Mouse (Mus musculus): ENCODE results near the gene Ooep. TPM values are rescaled to one million over a fixed set of nuclear protein-coding genes. Genes with fewer than 3 reads are reported as not detected.
"Not testable (repeated sequence)": the region's sequence is repeated elsewhere in the genome, so short reads cannot be mapped to it uniquely, and the experiment has no call there.

Gene Ooep
- polyA plus RNA-seq, 1 experiment from 2014 or later = 3.1 TPM

DNA sequence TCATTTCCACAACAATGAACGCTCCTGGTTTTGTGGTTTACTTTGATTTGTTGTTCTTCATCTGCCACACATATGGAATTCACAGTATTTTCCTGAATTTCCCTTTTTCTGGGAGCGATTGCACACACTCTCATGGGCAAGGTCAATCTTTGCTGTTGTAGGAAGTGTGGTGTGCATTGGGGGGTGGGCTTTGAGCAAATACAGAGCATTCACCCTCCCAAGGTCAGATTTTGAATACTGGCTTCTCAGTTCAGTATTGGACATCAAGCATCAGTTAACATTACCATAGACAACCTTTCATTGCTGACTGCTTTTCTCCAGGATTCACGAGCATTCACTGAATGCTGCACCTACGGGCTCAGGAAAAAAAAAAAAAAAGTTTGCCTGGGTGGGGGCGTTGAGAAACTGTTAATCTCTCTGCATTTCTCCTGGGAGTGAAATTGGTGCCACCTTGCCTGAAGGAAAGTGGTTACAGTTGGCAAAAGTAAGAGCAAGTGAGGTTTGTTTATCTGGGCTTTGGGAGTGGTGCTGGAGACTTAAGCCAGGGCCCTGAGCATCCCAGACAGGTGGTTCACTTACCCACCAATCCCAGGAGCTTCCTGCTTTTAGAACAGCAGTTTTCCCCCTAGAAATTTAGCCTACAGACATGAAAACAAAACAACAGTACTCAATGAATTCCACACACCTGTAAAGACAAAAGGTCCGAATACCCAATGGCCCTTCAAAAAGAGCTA lies 18.6 kb downstream of the Ooep start:
- 0 out of 2 replicates have a peak, but pooled peaks cover 3% of the 10 kb centered on the region for H3K4me1 ChIP-seq (replicated peaks; ENCODE audit: control insufficient read depth, insufficient read depth, low read length)
- no peak overlapping the region for H3K9ac ChIP-seq (ENCODE audit: low read length)
- H3K27me3 ChIP-seq (ENCODE audit: control insufficient read depth, insufficient read depth, low read depth, low read length) = no peaks in the 10 kb centered on the region
- no peaks in the 10 kb centered on the region for H3K36me3 ChIP-seq (ENCODE audit: control insufficient read depth, insufficient read depth, low read length)
- no peaks in the 10 kb centered on the region for H3K9me3 ChIP-seq (ENCODE audit: control insufficient read depth, low read length)
- ATAC-seq (ENCODE audit: low read depth) = no peak
- no peak overlapping the region for H3K4me3 ChIP-seq (ENCODE audit: low read length)
- H3K4me2 ChIP-seq (ENCODE audit: low read depth, low read length) = no peak overlapping the region
- no peak overlapping the region for H3K27ac ChIP-seq (ENCODE audit: low read length)
- 77% methylated on average over 6 of the region's 6 CpGs for WGBS

DNA sequence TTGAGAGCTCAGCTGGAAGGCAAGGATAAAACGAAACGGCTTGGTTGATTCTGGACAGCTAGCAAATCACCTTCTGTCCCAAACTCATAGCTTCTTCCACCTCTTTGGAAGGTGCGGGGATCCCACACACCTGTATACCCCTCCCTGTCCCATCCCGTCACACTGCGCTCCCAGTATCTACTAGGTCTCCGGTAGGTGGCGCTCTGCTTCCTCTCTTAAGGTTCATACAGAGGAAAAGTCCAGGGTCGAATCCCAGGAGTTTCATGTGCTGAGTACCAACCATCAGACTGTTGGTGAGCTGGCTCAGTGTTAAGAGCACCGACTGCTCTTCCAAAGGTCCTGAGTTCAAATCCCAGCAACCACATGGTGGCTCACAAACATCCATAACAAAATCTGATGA lies 20.5 kb downstream of the Ooep start:
- peak; percentile 60; the same call in 1 of the 2 replicates for ATAC-seq (ENCODE audit: low read depth)
- no peak overlapping the region for H3K4me3 ChIP-seq (ENCODE audit: low read length)
- H3K4me1 ChIP-seq (replicated peaks; ENCODE audit: control insufficient read depth, insufficient read depth, low read length) = 0 out of 2 replicates have a peak, but pooled peaks cover under 1% of the 10 kb centered on the region
- no peaks in the 10 kb centered on the region for H3K27me3 ChIP-seq (ENCODE audit: control insufficient read depth, insufficient read depth, low read depth, low read length)
- H3K9me3 ChIP-seq (ENCODE audit: control insufficient read depth, low read length) = no peaks in the 10 kb centered on the region
- H3K4me2 ChIP-seq (ENCODE audit: low read depth, low read length) = no peak overlapping the region
- no peaks in the 10 kb centered on the region for H3K36me3 ChIP-seq (ENCODE audit: control insufficient read depth, insufficient read depth, low read length)
- no peak overlapping the region for H3K27ac ChIP-seq (ENCODE audit: low read length)
- H3K9ac ChIP-seq (ENCODE audit: low read length) = no peak overlapping the region
- WGBS = 12% methylated on average over 9 of the region's 9 CpGs

DNA sequence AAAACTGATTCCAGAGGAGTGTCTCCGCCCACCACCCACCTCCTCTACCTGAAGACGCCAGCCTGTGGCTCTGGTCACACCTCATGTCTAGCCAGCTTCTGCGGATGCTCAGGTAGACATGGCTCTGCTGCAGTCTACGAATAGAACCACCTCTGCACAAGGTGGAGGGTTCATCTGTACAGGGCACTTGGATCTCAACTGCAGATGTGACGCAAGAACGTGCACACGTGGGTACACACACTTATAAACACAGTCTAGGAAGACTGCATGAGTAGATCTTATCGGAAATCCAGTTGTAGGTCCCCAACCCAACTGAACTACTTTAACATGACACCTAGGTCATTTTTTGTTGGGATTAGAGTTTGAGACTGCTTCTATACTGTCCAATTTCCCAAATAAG lies 22.9 kb downstream of the Ooep start, which contains the start of gene Gsta2:
TSS of gene Gsta2 (minus strand) at position 178 of the 400 bp plus-strand sequence.
- no peak within 1 kb of the TSS for H3K27ac ChIP-seq (ENCODE audit: low read length)
- H3K36me3 ChIP-seq (ENCODE audit: control insufficient read depth, insufficient read depth, low read length) = no peaks in the 10 kb centered on the region
- no peak within 1 kb of the TSS for H3K9ac ChIP-seq (ENCODE audit: low read length)
- H3K4me2 ChIP-seq (ENCODE audit: low read depth, low read length) = no peak within 1 kb of the TSS
- no peaks in the 10 kb centered on the region for H3K4me1 ChIP-seq (replicated peaks; ENCODE audit: control insufficient read depth, insufficient read depth, low read length)
- 85% methylated on average over 8 of the region's 8 CpGs for WGBS
- H3K4me3 ChIP-seq (ENCODE audit: low read length) = no peak within 1 kb of the TSS
- ATAC-seq (ENCODE audit: low read depth) = no peak
- no peaks in the 10 kb centered on the region for H3K9me3 ChIP-seq (ENCODE audit: control insufficient read depth, low read length)
- no peaks in the 10 kb centered on the region for H3K27me3 ChIP-seq (ENCODE audit: control insufficient read depth, insufficient read depth, low read depth, low read length)

DNA sequence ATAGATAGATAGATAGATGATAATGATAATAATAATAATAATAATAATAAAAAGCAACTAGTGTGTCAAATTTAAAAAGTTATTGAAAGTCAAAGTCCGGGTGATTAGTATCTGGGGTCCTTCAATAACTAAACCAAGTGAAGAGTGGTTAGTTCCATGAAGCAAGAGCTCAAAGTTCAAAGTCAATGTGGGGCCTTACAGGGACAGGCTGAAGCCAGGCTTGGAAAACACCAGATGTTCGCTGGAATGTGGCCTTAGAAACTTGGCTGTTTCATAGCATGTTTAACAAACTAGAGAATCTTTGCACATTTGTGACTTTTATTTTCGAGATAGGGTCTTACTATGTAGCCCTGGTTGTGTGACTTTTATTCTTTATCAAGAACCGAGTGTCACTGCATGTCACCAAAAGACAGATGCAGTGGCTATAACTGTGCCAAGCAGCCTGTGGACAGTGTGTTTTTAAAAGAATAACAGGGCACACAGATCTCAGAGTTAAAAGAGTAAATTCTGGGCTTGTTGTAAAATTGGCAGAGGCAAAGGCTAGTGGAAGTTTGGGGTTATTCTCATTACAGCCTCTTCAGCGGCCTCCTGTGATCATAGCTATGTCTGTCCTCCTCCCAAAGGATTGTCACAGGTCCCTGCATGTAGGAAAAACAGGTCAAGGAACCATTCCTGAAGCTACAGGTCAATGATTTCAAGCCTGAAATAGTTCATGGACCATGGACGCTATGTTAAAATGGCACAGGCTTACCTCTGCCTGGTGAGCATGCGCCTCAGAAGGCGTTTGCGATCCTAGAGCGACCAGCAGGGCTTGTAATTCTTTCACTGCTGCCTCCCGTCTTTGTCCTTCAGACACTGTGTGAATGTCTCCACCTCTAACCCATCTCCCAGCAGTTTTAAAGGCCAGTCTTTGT lies 23.6 kb downstream of the Ooep start:
- no peak for ATAC-seq (ENCODE audit: low read depth)
- Histone ChIP-seq H3K4me1 (replicated peaks; ENCODE audit: control insufficient read depth, insufficient read depth, low read length) (no peaks in the 10 kb centered on the region), H3K36me3 (ENCODE audit: control insufficient read depth, insufficient read depth, low read length) (no peaks in the 10 kb centered on the region), H3K9me3 (ENCODE audit: control insufficient read depth, low read length) (no peaks in the 10 kb centered on the region), H3K4me3 (ENCODE audit: low read length) (no peak overlapping the region), H3K27me3 (ENCODE audit: control insufficient read depth, insufficient read depth, low read depth, low read length) (no peaks in the 10 kb centered on the region), H3K4me2 (ENCODE audit: low read depth, low read length) (no peak overlapping the region), H3K9ac (ENCODE audit: low read length) (no peak overlapping the region), H3K27ac (ENCODE audit: low read length) (no peak overlapping the region)
- 71% methylated on average over 11 of the region's 11 CpGs for WGBS

DNA sequence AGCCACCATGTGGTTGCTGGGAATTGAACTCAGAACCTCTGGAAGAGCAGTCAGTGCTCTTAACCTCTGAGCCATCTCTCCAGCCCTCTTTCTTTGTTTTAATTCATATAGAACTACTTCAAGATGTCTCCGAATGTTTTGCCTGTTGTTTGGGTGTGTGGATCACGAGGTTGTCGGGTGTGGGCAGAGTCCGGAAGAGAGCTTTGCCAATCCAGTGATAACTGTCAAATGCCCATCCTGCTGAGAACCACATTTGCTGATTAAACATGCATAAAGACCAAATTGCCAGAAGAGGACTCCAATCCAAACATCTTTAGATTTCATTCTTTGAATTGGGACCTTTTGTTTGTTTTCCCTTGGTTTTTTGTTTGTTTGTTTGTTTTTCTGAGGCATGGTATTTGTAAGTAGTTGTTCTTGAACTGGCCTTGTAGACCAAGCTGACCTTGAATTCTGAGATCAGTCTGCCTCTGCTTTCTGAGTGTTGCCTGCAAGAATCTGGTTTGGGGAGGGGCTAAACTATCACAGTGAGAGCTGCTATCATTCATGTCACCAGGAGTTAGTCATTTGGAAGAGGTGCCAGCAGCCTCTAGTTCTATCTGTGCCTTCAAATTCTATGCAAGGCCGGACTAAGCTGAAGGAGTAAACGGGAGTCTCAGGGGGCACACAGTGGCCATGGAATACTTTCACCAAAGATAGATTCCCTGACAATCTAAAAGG lies 26.9 kb downstream of the Ooep start:
- Histone ChIP-seq H3K4me1 (replicated peaks; ENCODE audit: control insufficient read depth, insufficient read depth, low read length) (no peaks in the 10 kb centered on the region), H3K4me2 (ENCODE audit: low read depth, low read length) (no peak overlapping the region), H3K9ac (ENCODE audit: low read length) (no peak overlapping the region), H3K27me3 (ENCODE audit: control insufficient read depth, insufficient read depth, low read depth, low read length) (no peaks in the 10 kb centered on the region), H3K27ac (ENCODE audit: low read length) (no peak overlapping the region), H3K4me3 (ENCODE audit: low read length) (no peak overlapping the region), H3K9me3 (ENCODE audit: control insufficient read depth, low read length) (no peaks in the 10 kb centered on the region), H3K36me3 (ENCODE audit: control insufficient read depth, insufficient read depth, low read length) (no peaks in the 10 kb centered on the region)
- ATAC-seq (ENCODE audit: low read depth) = no peak
- 78% methylated on average over 6 of the region's 6 CpGs for WGBS

DNA sequence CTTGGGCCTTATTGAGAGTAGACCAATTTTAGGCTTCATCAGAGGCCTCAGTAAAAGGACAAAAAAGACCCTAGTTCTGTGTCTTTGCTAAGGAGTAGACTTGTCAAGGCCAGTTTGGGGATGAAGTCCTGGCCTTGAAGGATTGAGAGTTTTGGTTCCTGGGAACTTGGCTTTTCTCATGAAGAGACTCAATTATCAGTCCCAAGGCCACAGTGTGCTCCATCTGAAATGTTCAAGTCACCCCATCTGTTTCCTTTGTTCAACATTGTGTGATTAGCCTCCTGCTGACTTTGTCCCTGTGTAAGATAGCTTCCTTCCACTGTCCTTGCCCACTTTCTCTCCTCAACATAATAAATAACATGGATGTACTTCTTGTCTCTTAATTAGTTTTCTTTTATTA lies 28.5 kb downstream of the Ooep start:
- not testable (repeated sequence) for H3K4me1 ChIP-seq (replicated peaks; ENCODE audit: control insufficient read depth, insufficient read depth, low read length); H3K27ac ChIP-seq (ENCODE audit: low read length); H3K9ac ChIP-seq (ENCODE audit: low read length); H3K27me3 ChIP-seq (ENCODE audit: control insufficient read depth, insufficient read depth, low read depth, low read length); H3K4me2 ChIP-seq (ENCODE audit: low read depth, low read length); ATAC-seq (ENCODE audit: low read depth); H3K4me3 ChIP-seq (ENCODE audit: low read length); H3K9me3 ChIP-seq (ENCODE audit: control insufficient read depth, low read length); H3K36me3 ChIP-seq (ENCODE audit: control insufficient read depth, insufficient read depth, low read length)

DNA sequence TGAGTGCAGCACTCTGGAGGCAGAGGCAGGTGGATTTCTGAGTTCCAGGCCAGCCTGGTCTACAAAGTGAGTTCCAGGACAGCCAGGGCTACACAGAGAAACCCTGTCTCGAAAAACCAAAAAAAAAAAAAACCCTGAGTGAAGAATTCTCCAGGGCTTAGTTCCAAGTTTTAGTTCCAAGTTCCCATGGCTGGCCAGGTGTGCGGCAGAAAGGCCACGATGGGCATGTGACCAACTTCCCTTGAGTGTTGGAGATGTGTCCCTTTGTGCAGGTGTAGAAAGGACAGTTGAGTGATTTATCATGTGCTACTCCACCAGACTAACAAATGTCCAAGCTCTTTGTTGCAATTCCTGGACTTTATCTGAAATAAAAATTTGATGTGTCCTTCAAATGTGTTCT lies 29.4 kb downstream of the Ooep start:
- not testable (repeated sequence) for H3K27ac ChIP-seq (ENCODE audit: low read length); H3K4me2 ChIP-seq (ENCODE audit: low read depth, low read length); H3K4me1 ChIP-seq (replicated peaks; ENCODE audit: control insufficient read depth, insufficient read depth, low read length); ATAC-seq (ENCODE audit: low read depth); H3K27me3 ChIP-seq (ENCODE audit: control insufficient read depth, insufficient read depth, low read depth, low read length); H3K4me3 ChIP-seq (ENCODE audit: low read length); H3K36me3 ChIP-seq (ENCODE audit: control insufficient read depth, insufficient read depth, low read length); H3K9me3 ChIP-seq (ENCODE audit: control insufficient read depth, low read length); H3K9ac ChIP-seq (ENCODE audit: low read length)
- 65% methylated on average over 3 of the region's 3 CpGs for WGBS

DNA sequence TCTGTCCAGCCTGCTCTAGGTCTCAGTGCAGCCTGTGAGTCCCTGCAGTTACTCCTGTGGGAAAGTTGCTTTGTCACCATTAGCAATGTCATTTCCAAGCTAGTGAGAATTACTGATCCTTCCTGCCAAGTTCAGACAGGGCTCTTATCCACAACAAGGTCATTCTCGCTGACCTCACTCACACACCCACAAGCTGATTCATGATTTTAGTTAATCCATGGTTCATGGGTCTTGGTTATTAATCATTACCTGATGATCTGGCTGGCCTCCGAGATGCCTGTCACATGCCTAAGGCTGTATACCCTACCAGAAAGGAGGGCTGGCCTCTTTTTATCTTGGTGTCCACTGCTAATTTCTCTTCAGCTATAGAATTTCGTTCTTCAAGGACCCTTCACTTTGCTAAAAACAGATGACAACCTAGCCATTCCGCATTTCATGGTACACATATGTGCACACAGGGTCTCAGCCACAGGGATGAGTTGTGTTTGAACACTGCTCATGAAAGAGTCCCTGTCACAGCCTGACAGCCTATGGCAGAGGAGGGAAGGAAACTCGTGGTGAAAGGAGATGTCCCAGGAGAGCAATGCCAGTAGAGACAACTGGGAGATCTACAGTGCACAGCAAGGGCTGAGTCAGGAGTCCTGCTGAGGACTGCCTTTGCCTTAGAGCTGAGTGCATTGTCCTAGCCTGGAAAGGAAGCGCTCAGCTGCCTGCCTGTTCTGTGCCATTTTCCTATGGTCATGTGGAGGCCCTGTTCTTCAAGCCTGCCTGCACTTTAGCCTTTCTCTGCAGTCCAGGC lies 30.1 kb downstream of the Ooep start:
- H3K36me3 ChIP-seq (ENCODE audit: control insufficient read depth, insufficient read depth, low read length); ATAC-seq (ENCODE audit: low read depth); H3K4me1 ChIP-seq (replicated peaks; ENCODE audit: control insufficient read depth, insufficient read depth, low read length); H3K4me2 ChIP-seq (ENCODE audit: low read depth, low read length); H3K27me3 ChIP-seq (ENCODE audit: control insufficient read depth, insufficient read depth, low read depth, low read length); H3K27ac ChIP-seq (ENCODE audit: low read length); H3K9ac ChIP-seq (ENCODE audit: low read length); H3K4me3 ChIP-seq (ENCODE audit: low read length); H3K9me3 ChIP-seq (ENCODE audit: control insufficient read depth, low read length): not testable (repeated sequence)
- 53% methylated on average over 6 of the region's 6 CpGs for WGBS
